Mouse (Mus musculus) midbrain, embryonic 14.5 days (tissue): ENCODE measurements around the gene Afap1l2. TPM values are rescaled to one million over a fixed set of nuclear protein-coding genes. Genes with fewer than 3 reads are reported as not detected.
A peak's percentile ranks its signal among the peaks of the same experiment; 100 is the strongest.

ENCODE experiments used
- ATAC-seq: fragments of 200-750 bp; cut with Nextera tagmentation; 2 replicates; pipeline ENCODE4 v1.8.0; 2017; ENCODE audit warnings: moderate number of reproducible peaks, moderate library complexity; ENCODE audit not compliant: low FRiP score, low TSS enrichment
- DNase-seq: peaks from one replicate; pipeline ENCODE4 v3.0.0-alpha.2; 2015
- H3K27ac ChIP-seq: fragments of 300-500 bp; sonication (generic); replicated peaks from 2 replicates; pipeline ENCODE4 v1.5.1; 2014; ENCODE audit warnings: mild to moderate bottlenecking, low read depth, low read length, moderate library complexity
- H3K27me3 ChIP-seq: fragments of 300-500 bp; sonication (generic); 2 replicates; pipeline ENCODE4 v1.6.1; 2014; ENCODE audit warnings: low read length, control low read depth, mixed read lengths; ENCODE audit not compliant: control insufficient read depth, insufficient read depth
- H3K36me3 ChIP-seq: fragments of 300-500 bp; sonication (generic); 2 replicates; pipeline ENCODE4 v1.6.1; 2014; ENCODE audit warnings: low read length, control low read depth; ENCODE audit not compliant: control insufficient read depth, insufficient read depth
- H3K4me1 ChIP-seq: fragments of 300-500 bp; sonication (generic); 2 replicates; pipeline ENCODE4 v1.6.1; 2014; ENCODE audit warnings: mild to moderate bottlenecking, antibody characterized with exemption, low read length, control low read depth; ENCODE audit not compliant: control insufficient read depth, insufficient read depth
- H3K4me2 ChIP-seq: fragments of 300-500 bp; sonication (generic); 2 replicates; pipeline ENCODE4 v1.6.1; 2014; ENCODE audit warnings: mild to moderate bottlenecking, low read length, moderate library complexity
- H3K4me3 ChIP-seq: fragments of 300-500 bp; sonication (generic); replicated peaks from 2 replicates; pipeline ENCODE4 v1.5.1; 2014; ENCODE audit warnings: low read depth, low read length
- H3K9ac ChIP-seq: fragments of 300-500 bp; sonication (generic); replicated peaks from 2 replicates; pipeline ENCODE4 v1.6.1; 2014; ENCODE audit warnings: mild to moderate bottlenecking, low read length, moderate library complexity
- H3K9me3 ChIP-seq: fragments of 300-500 bp; sonication (generic); 2 replicates; pipeline ENCODE4 v1.6.1; 2016; ENCODE audit warnings: low read length, control low read depth, mixed read lengths; ENCODE audit not compliant: control insufficient read depth
- WGBS: fragments of 180-500 bp; shearing (Covaris S2); extraction: QIAGEN DNeasy Blood & Tissue Kit; methylation state at CpG from one replicate; pipeline ENCODE4 v1.1.7; 2014; 5-methylcytosine and 5-hydroxymethylcytosine counted together
- polyA plus RNA-seq: library from polyadenylated mRNA; unstranded; fragments of >200 nt; fragmentation: Nextera tagmentation; extraction: Ambion mirVana; gene quantifications from 2 replicates; pipeline ENCODE4 v1.2.1, GENCODE M21; 2014

The Afap1l2 gene
- polyA plus RNA-seq, 1 experiment from 2014 or later, result 8.8 TPM

DNA sequence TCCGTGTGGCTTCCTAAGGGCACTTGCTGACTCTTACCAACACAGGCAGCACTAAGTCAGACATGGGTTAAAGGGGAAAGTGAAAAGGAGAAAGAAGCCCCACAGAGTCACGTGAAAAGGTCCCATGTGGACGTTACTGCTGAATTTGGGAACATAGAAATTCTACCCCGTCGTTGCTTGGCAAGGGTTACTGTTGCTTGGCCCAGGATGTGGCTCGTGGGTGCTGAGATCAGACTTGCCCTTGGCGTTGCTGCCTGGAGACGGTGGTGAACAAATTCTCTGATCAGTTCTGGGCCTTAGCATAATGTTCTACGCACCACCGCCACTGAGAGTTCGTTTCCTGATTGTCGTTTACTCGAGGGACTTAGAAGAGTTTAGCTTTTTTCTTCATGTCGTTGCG, 28.8 kb upstream of the Afap1l2 start:
- peaks cover 26% of the 10 kb centered on the region for H3K36me3 ChIP-seq
- H3K9me3 ChIP-seq, result no peaks in the 10 kb centered on the region
- no peak overlapping the region for H3K27ac ChIP-seq
- ATAC-seq (no peak), DNase-seq (no peak)
- H3K27me3 ChIP-seq, result no peaks in the 10 kb centered on the region
- no peak overlapping the region for H3K9ac ChIP-seq
- no peak overlapping the region for H3K4me3 ChIP-seq
- 86% methylated on average over 15 of the region's 15 CpGs for WGBS
- H3K4me1 ChIP-seq, result no peaks in the 10 kb centered on the region
- no peak overlapping the region for H3K4me2 ChIP-seq

DNA sequence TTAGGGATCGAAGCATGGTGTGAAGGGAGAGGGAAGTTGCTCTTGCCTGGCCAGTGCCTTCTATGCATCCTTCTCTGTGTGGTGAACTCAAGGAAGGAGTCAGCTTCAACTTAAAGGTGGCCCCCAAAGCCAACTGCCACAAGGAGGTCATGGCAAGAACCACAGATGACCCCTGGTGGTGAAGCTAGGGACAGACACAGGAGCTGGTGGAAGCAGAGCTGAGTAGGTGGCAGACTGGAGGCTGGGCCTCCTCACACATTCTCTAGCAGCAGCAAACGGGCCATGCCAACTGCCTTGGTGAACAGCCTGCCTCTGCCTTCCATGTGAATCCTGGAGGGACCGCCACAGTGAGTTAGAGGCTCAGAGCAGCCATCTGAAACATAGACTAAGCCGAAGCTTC, 23.6 kb upstream of the Afap1l2 start:
- Histone ChIP-seq H3K27ac (no peak overlapping the region), H3K9me3 (no peaks in the 10 kb centered on the region), H3K36me3 (0 out of 2 replicates have a peak, but pooled peaks cover 6% of the 10 kb centered on the region), H3K4me2 (no peak overlapping the region), H3K27me3 (no peaks in the 10 kb centered on the region), H3K9ac (no peak overlapping the region), H3K4me1 (no peaks in the 10 kb centered on the region), H3K4me3 (no peak overlapping the region)
- no peak for ATAC-seq
- WGBS, result 75% methylated on average over 4 of the region's 4 CpGs
- DNase-seq, result peak; percentile 47

DNA sequence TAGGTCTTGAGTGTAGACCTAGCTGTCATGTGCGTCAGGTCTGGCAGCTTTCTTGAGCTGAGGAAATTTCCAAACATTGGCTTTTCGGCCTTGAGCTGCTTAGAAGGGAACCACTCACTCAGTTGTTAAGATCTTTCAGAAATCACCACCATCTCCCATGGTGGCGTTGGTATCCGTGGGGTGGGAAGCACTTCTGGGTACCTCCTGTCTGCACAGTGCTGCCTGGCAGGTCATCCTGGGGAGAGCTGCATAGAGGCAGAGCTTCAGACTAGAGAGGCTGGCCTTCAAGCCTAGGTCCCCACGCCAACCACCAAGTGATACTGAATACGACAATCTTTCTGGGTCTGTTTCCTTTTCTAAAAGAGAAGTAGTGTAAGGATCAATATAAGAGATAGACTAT, 21.4 kb upstream of the Afap1l2 start:
- Histone ChIP-seq H3K4me3 (no peak overlapping the region), H3K9ac (no peak overlapping the region), H3K27me3 (no peaks in the 10 kb centered on the region), H3K36me3 (no peaks in the 10 kb centered on the region), H3K27ac (no peak overlapping the region), H3K4me1 (no peaks in the 10 kb centered on the region), H3K4me2 (no peak overlapping the region), H3K9me3 (no peaks in the 10 kb centered on the region)
- ATAC-seq (no peak), DNase-seq (no peak)
- WGBS, result 93% methylated on average over 6 of the region's 6 CpGs

DNA sequence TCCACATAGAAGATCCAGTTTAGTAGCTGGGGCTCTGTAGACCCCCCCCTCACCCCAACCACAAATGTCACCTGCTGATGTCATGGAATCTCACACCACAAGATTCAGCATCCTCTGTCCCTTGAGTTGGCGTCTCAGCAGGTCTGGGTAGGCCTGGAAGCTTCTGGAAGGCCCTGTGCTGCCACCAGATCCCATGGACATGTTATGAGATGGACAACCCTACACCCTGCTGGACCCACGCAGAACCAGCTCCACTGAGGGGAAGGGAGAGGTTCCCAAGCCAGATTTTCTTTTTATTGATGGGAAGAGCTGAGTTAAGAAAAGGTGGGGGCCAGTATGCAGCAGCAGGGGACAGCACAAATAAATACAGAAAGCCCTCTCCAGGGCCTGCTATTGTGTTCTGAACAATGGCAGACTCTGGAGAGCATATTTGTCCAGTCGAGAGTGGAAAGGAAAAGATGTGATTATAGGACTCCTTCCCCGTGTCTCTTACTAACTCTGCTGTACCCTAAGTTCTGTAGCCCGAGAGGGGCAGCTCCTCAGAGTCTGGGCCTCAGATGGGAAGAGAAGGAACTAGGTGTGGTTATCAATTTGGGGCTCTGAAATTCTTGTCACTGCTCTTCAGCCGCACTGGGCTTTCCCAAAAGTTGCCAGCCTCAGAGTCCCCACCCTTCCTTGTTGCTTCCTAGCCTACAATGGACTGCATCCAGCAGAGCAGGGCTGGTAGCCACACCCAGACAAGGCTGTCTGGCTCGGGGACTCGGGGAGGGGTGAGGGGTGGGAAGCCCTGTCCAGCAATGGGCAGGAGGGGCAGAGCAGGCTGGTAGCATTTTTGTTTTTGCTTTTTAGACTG, 20.5 kb upstream of the Afap1l2 start:
- Histone ChIP-seq H3K9me3 (no peaks in the 10 kb centered on the region), H3K4me2 (no peak overlapping the region), H3K36me3 (no peaks in the 10 kb centered on the region), H3K27me3 (no peaks in the 10 kb centered on the region), H3K4me3 (no peak overlapping the region), H3K9ac (no peak overlapping the region), H3K4me1 (no peaks in the 10 kb centered on the region), H3K27ac (no peak overlapping the region; the same call in 1 of the 2 replicates)
- DNase-seq (no peak), ATAC-seq (no peak)
- WGBS, result 28% methylated on average over 8 of the region's 8 CpGs

DNA sequence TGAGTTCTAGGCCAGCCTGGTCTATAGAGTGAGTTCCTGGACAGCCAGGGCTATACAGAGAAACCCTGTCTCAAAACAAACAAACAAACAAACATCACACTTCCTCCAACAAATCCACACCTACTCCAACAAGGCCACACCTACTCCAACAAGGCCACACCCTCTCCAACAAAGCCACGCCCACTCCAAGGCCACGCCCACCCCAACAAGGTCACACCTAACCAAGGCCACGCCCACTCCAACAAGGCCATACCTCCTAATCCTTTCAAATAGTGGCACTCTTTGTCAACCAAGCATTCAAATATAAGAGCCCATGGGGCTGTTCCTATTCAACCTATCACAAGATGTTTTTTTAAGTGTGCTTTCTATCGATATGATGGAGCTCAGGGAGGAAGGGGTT, 18.5 kb upstream of the Afap1l2 start:
- Histone ChIP-seq H3K4me3 (no peak overlapping the region), H3K9ac (no peak overlapping the region), H3K4me2 (no peak overlapping the region), H3K36me3 (no peaks in the 10 kb centered on the region), H3K27ac (no peak overlapping the region), H3K9me3 (no peaks in the 10 kb centered on the region), H3K4me1 (no peaks in the 10 kb centered on the region), H3K27me3 (no peaks in the 10 kb centered on the region)
- WGBS, result 84% methylated on average over 4 of the region's 4 CpGs
- ATAC-seq (no peak), DNase-seq (no peak)

DNA sequence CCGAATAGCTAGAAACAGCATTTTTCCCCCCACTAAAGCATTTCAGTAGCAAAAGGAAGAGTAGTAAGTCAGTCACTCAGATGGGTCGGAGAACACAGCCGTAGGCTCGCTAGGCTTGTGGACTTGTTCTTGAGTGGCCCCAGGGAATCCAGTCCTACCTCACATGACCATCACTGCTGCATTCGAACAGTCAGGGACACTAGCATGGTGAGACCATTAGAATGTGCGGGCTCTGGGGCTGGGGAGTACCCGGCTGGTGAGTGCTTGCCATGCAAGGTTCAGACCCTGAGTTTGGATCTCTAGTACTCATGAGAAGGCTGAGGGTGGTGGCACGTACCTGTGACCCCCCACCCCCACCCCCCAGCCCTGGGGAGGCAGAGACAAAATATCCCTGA, 9.8 kb upstream of the Afap1l2 start:
- H3K27ac ChIP-seq, result no peak overlapping the region
- H3K27me3 ChIP-seq, result no peaks in the 10 kb centered on the region
- no peak overlapping the region for H3K4me2 ChIP-seq
- no peak for ATAC-seq
- H3K36me3 ChIP-seq, result no peaks in the 10 kb centered on the region
- no peaks in the 10 kb centered on the region for H3K9me3 ChIP-seq
- DNase-seq, result no peak
- H3K4me3 ChIP-seq, result no peak overlapping the region
- WGBS, result 78% methylated on average over 8 of the region's 8 CpGs
- H3K9ac ChIP-seq, result no peak overlapping the region
- H3K4me1 ChIP-seq, result no peaks in the 10 kb centered on the region

DNA sequence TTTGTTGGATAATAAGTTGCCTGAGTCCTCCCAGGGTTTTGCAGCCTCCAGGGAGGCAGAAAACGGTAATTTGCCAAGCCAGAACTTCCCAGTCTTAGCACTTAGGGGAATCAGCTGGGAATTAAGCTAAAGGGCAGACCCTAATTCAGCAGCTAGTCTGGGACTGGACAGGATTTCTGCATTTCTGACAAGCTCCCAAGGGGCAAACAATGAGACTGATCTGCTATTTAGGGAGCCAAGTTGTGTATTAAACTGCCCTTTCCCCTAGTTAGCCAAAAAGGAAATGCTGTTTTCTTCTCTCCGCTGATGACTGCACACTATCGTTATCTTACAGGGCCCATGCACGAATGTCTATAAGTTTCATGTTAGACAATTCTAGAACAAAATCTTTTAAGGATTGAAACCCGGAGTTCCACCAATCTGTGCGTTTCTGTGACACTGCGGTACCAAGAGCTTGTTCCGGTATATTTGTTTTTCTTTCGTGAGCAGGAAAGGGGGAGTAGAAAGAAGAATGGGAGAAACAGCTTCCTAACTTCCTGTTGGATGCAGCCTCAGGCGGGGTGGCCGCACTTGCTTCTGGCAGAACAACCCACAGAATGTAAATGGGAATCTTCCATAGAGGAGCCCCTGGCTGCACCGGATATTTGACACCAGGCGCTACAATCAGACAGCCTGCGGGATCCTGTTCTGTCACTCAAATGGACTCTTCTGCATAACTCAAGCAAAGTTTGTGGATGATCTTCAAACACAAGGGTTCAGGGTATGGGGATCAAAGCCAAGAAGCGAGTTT, 9.2 kb upstream of the Afap1l2 start:
- no peak for ATAC-seq
- Histone ChIP-seq H3K36me3 (no peaks in the 10 kb centered on the region), H3K4me2 (no peak overlapping the region), H3K27me3 (no peaks in the 10 kb centered on the region), H3K9ac (no peak overlapping the region), H3K4me1 (no peaks in the 10 kb centered on the region), H3K27ac (no peak overlapping the region), H3K9me3 (no peaks in the 10 kb centered on the region), H3K4me3 (no peak overlapping the region)
- peak; percentile 40 for DNase-seq
- 46% methylated on average over 15 of the region's 15 CpGs for WGBS

DNA sequence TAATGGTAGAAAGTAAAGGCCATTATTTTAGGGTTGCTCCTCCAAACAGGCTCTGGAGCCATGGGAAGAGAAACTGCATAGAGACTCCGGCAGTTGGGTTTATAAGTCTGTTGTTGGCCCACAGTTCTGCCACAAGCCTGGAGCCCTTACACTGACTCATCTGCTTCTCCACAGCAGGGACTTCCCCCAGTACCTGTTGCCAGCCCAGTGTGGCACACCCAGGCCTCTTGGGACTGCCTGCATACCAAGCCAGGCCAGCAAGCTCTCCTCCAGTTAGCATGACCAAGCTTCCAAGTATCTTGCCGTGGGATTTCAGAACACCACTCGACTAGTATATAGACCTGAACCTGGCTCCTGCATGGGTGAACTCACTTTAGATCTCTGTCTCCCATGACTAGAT, 6.8 kb upstream of the Afap1l2 start:
- DNase-seq (no peak), ATAC-seq (no peak)
- no peaks in the 10 kb centered on the region for H3K4me1 ChIP-seq
- H3K27ac ChIP-seq, result no peak overlapping the region
- no peaks in the 10 kb centered on the region for H3K27me3 ChIP-seq
- 87% methylated on average over 3 of the region's 3 CpGs for WGBS
- H3K36me3 ChIP-seq, result no peaks in the 10 kb centered on the region
- no peak overlapping the region for H3K9ac ChIP-seq
- no peak overlapping the region for H3K4me3 ChIP-seq
- H3K9me3 ChIP-seq, result no peaks in the 10 kb centered on the region
- H3K4me2 ChIP-seq, result no peak overlapping the region
